Mouse (Mus musculus): ENCODE data around the gene Nodal. TPM values are rescaled to one million over a fixed set of nuclear protein-coding genes. Genes with fewer than 3 reads are reported as not detected.

The Nodal gene
- total RNA-seq, 2 experiments from 2014 or later: not detected

Other genes starting within 250 kb of the Nodal start
- not detected for gene Tbata, start 246.0 kb upstream of the Nodal start, total RNA-seq (2021)
- 1 to 10 TPM in 1 of 2 experiments, under 1 TPM in 1; 0.79 to 1.0 TPM for gene Adamts14, start 144.5 kb upstream of the Nodal start, total RNA-seq (2021)
- gene Prf1, start 120.1 kb upstream of the Nodal start, total RNA-seq (2021): under 1 TPM; 0.40 to 0.59 TPM
- gene Pald1, start 34.4 kb upstream of the Nodal start, total RNA-seq (2021): 10 to 100 TPM; 16.0 to 16.2 TPM
- 10 to 100 TPM; 63.9 to 82.2 TPM for gene Eif4ebp2, start 34.7 kb downstream of the Nodal start, total RNA-seq (2021)
- gene Lrrc20, start 57.8 kb downstream of the Nodal start, total RNA-seq (2021): 10 to 100 TPM; 32.8 to 39.8 TPM
- under 1 TPM in 1 of 2 experiments, not detected in 1; 0.08 TPM for gene Npffr1, start 177.5 kb downstream of the Nodal start, total RNA-seq (2021)
- 10 to 100 TPM; 81.8 to 82.3 TPM for gene Ppa1, start 230.6 kb downstream of the Nodal start, total RNA-seq (2021)